Mouse (Mus musculus) embryo, embryonic 11 days (tissue): ENCODE measurements around the gene Chrm1.

ENCODE experiments used
- DNase-seq: peaks from one replicate; pipeline ENCODE4 v3.0.0-alpha.2; 2015

Chrm1 gene

GRCm38 (mm10) chr19:8663360-8663839 is at the start of gene Chrm1:
Gene Chrm1, plus strand, starts transcription at chr19:8663789.
- no peak for DNase-seq

GRCm38 (mm10) chr19:8614343-8614742 is 49.2 kb upstream of the Chrm1 start:
- DNase-seq = peak; percentile 32

- DNase-seq = no peak
Observed at GRCm38 (mm10) chr19:8616314-8616713, 47.3 kb upstream of the Chrm1 start.

GRCm38 (mm10) chr19:8617904-8618303 is 45.7 kb upstream of the Chrm1 start, which contains the start of gene Slc22a6:
Gene Slc22a6, plus strand, starts transcription at chr19:8618039.
- peak; percentile 5 for DNase-seq

- DNase-seq = no peak
Observed at GRCm38 (mm10) chr19:8621098-8621497, 42.5 kb upstream of the Chrm1 start.

GRCm38 (mm10) chr19:8630249-8630648 is 33.3 kb upstream of the Chrm1 start:
- DNase-seq = peak; percentile 28

GRCm38 (mm10) chr19:8630826-8631225 is 32.8 kb upstream of the Chrm1 start:
- no peak for DNase-seq

GRCm38 (mm10) chr19:8632029-8632428 is 31.6 kb upstream of the Chrm1 start:
- no peak for DNase-seq

GRCm38 (mm10) chr19:8642086-8642485 is 21.5 kb upstream of the Chrm1 start:
- DNase-seq = no peak

GRCm38 (mm10) chr19:8646393-8646792 is 17.2 kb upstream of the Chrm1 start:
- no peak for DNase-seq

- DNase-seq = no peak
Observed at GRCm38 (mm10) chr19:8655833-8656232, 7.8 kb upstream of the Chrm1 start.

GRCm38 (mm10) chr19:8656341-8656740 is 7.2 kb upstream of the Chrm1 start:
- DNase-seq = no peak

- DNase-seq = peak; percentile 74
Observed at GRCm38 (mm10) chr19:8661821-8662307, 1.7 kb upstream of the Chrm1 start.

GRCm38 (mm10) chr19:8662337-8662736 is 1.3 kb upstream of the Chrm1 start:
- DNase-seq = peak; percentile 84

- DNase-seq = no peak
Observed at GRCm38 (mm10) chr19:8663911-8664421, 377 bp downstream of the Chrm1 start.

- no peak for DNase-seq
Observed at GRCm38 (mm10) chr19:8664859-8665258, 1.3 kb downstream of the Chrm1 start.

GRCm38 (mm10) chr19:8665746-8666145 is 2.2 kb downstream of the Chrm1 start:
- no peak for DNase-seq

- DNase-seq = no peak
Observed at GRCm38 (mm10) chr19:8672859-8673258, 9.3 kb downstream of the Chrm1 start.

- DNase-seq = no peak
Observed at GRCm38 (mm10) chr19:8673336-8674063, 9.9 kb downstream of the Chrm1 start.

GRCm38 (mm10) chr19:8679031-8679779 is 15.6 kb downstream of the Chrm1 start:
- no peak for DNase-seq

- no peak for DNase-seq
Observed at GRCm38 (mm10) chr19:8681633-8682362, 18.2 kb downstream of the Chrm1 start.

- DNase-seq = peak; percentile 90
Observed at GRCm38 (mm10) chr19:8682996-8683395, 19.4 kb downstream of the Chrm1 start.

GRCm38 (mm10) chr19:8683627-8684026 is 20.0 kb downstream of the Chrm1 start:
- DNase-seq = no peak
